Mouse (Mus musculus) kidney, adult 18-20 months (tissue): ENCODE measurements around the gene Gm12886.

Source experiments
- DNase-seq: peaks from one replicate; pipeline ENCODE4 v3.0.0; 2021

Gm12886 gene

DNA sequence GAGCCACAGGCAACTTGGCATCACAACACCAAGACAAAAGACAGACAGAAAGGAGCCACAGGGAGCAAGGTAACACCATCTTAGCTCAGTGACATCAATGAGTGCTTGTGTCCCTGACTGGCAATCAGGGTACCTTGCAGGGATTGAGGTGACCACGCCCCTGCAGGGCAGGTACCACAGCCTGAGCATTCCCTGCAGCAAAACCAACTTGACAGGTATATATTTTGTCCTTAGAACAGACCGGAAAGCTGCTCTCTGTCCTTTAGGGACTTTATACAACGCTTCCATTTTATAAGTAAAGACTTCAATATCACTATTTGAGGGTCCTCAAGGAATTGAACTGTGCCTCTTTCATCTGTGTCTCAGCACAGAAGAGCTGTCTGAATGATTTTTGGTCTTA, at the start of gene Gm12886:
Gene Gm12886 (minus strand): TSS at position 101 of the 400 bp plus-strand sequence.
- DNase-seq: no peak
